In the genomic region with DNA sequence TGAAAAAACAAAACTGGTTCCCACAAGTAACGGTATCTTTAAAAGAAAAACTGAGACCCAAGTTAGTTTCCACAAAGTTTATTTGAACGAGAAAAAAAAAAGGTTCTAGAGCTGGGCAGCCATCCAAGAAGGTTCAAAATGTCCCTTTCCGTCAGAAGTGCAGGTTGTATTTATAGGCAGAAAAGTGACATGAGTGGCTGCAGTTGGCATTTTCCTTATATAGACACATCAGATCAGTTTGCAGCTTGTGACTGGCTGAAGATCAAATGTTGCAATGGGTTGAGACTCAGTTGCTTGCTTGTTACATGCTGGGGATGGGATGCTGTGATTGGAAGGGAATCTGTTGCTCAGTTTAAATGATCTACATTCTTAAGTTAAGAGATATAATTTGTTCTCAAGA, we compare ENCODE assay signal across 19 mouse cellular contexts.
A peak's percentile ranks its signal among the peaks of the same experiment; 100 is the strongest.
DNase-seq lines count a peak whose midpoint lies in the region; ATAC-seq and TF ChIP-seq lines count a peak whose summit lies in the region.
"Had no signal": no experiment of that assay in that cellular context is flagged by ENCODE, and none has a peak within 500 bp of the region (broad histone marks: within the 10 kb centered on the region; RNA-seq: fewer than 3 reads in every experiment).

No protein-coding gene starts in this region.

- 37% methylated on average over 3 of the region's 3 CpGs for WGBS in heart, embryonic 11.5 days (ENCODE audit: insufficient replicate concordance)
- WGBS in kidney, postnatal 0 days: 12% methylated on average over 3 of the region's 3 CpGs
- 9% methylated on average over 3 of the region's 3 CpGs for WGBS in kidney, embryonic 16.5 days
- 22% methylated on average over 3 of the region's 3 CpGs for WGBS in stomach, embryonic 15.5 days
- 15% methylated on average over 3 of the region's 3 CpGs for WGBS in stomach, postnatal 0 days

- no peak for DNase-seq in heart, adult 9 months (ENCODE audit: low spot score in 2 of 2)
- DNase-seq in kidney, postnatal 0 days (ENCODE audit: low spot score): peak; percentile 53
- DNase-seq in stomach, postnatal 0 days (ENCODE audit: low spot score): no peak
- no peak for DNase-seq in thymus, postnatal 14 days
- DNase-seq in embryo, embryonic 9.5 days (ENCODE audit: extremely low spot score): no peak
- DNase-seq: cerebellum, adult 2 months; cerebellum, postnatal 36 days; gastrocnemius, postnatal 25 days; heart, postnatal 10 days; retina, postnatal 1 day had no signal

- no peak overlapping the region for H3K4me3 ChIP-seq in heart, embryonic 11.5 days (ENCODE audit: low read depth, low read length)
- H3K4me3 ChIP-seq in kidney, postnatal 0 days (replicated peaks; ENCODE audit: low read depth, low read length): no peak overlapping the region
- no peak overlapping the region for H3K4me3 ChIP-seq in kidney, embryonic 16.5 days (ENCODE audit: low read length)
- H3K4me3 ChIP-seq in stomach, embryonic 15.5 days (replicated peaks): no peak overlapping the region
- H3K4me3 ChIP-seq in stomach, postnatal 0 days (ENCODE audit: low read depth, low read length): no peak overlapping the region
- H3K4me3 ChIP-seq: erythroblast, embryonic 14.5 days; limb, embryonic 12.5 days had no signal

- no peak overlapping the region for H3K4me2 ChIP-seq in heart, embryonic 11.5 days
- no peak overlapping the region for H3K4me2 ChIP-seq in kidney, postnatal 0 days (ENCODE audit: low read length)
- H3K4me2 ChIP-seq in kidney, embryonic 16.5 days (replicated peaks; ENCODE audit: low read depth, low read length): no peak overlapping the region
- no peak overlapping the region for H3K4me2 ChIP-seq in stomach, embryonic 15.5 days
- H3K4me2 ChIP-seq in stomach, postnatal 0 days (replicated peaks; ENCODE audit: low read depth): no peak overlapping the region
- H3K4me2 ChIP-seq: hindbrain, embryonic 14.5 days; limb, embryonic 12.5 days; midbrain, embryonic 11.5 days had no signal

- no peaks in the 10 kb centered on the region for H3K4me1 ChIP-seq in heart, embryonic 11.5 days (ENCODE audit: control insufficient read depth, insufficient read depth, low read length)
- H3K4me1 ChIP-seq in kidney, postnatal 0 days (replicated peaks; ENCODE audit: insufficient read depth, low read length): no peaks in the 10 kb centered on the region
- H3K4me1 ChIP-seq in kidney, embryonic 16.5 days (ENCODE audit: insufficient read depth, low read length): peaks cover 4% of the 10 kb centered on the region; the same call in 1 of the 2 replicates
- H3K4me1 ChIP-seq in stomach, embryonic 15.5 days: 0 out of 2 replicates have a peak, but pooled peaks cover 4% of the 10 kb centered on the region
- no peaks in the 10 kb centered on the region for H3K4me1 ChIP-seq in stomach, postnatal 0 days (replicated peaks; ENCODE audit: control insufficient read depth, insufficient read depth)
- H3K4me1 ChIP-seq: limb, embryonic 12.5 days had no signal

- TF ChIP-seq EP300 in stomach, postnatal 0 days (optimal IDR thresholded peaks at IDR 0.05): no peak

- TF ChIP-seq CTCF in kidney, postnatal 0 days (IDR thresholded peaks at IDR 0.05; ENCODE audit: low read depth): no peak
- no peak for TF ChIP-seq CTCF in stomach, postnatal 0 days (IDR thresholded peaks at IDR 0.05; ENCODE audit: low read depth)

- H3K9me3 ChIP-seq in heart, embryonic 11.5 days (replicated peaks; ENCODE audit: control insufficient read depth, low read length): no peaks in the 10 kb centered on the region
- no peaks in the 10 kb centered on the region for H3K9me3 ChIP-seq in kidney, postnatal 0 days (replicated peaks; ENCODE audit: low read length)
- H3K9me3 ChIP-seq in kidney, embryonic 16.5 days (ENCODE audit: low read length): no peaks in the 10 kb centered on the region
- no peaks in the 10 kb centered on the region for H3K9me3 ChIP-seq in stomach, embryonic 15.5 days
- H3K9me3 ChIP-seq in stomach, postnatal 0 days (ENCODE audit: control insufficient read depth, low read length): no peaks in the 10 kb centered on the region
- H3K9me3 ChIP-seq: limb, embryonic 12.5 days had no signal

- no peaks in the 10 kb centered on the region for H3K27me3 ChIP-seq in heart, embryonic 11.5 days (ENCODE audit: control insufficient read depth, insufficient read depth, low read length)
- H3K27me3 ChIP-seq in kidney, postnatal 0 days (ENCODE audit: insufficient read depth, low read length): no peaks in the 10 kb centered on the region
- no peaks in the 10 kb centered on the region for H3K27me3 ChIP-seq in kidney, embryonic 16.5 days (ENCODE audit: insufficient read depth, low read length)
- H3K27me3 ChIP-seq in stomach, embryonic 15.5 days (replicated peaks): no peaks in the 10 kb centered on the region
- H3K27me3 ChIP-seq in stomach, postnatal 0 days (ENCODE audit: control insufficient read depth, insufficient read depth, low read length): no peaks in the 10 kb centered on the region
- H3K27me3 ChIP-seq: limb, embryonic 12.5 days had no signal

- no peak overlapping the region for H3K9ac ChIP-seq in heart, embryonic 11.5 days (ENCODE audit: low read depth, low read length)
- no peak overlapping the region for H3K9ac ChIP-seq in kidney, postnatal 0 days (ENCODE audit: low read depth, low read length)
- H3K9ac ChIP-seq in kidney, embryonic 16.5 days (replicated peaks; ENCODE audit: low read length): no peak overlapping the region
- H3K9ac ChIP-seq in stomach, embryonic 15.5 days: no peak overlapping the region
- H3K9ac ChIP-seq in stomach, postnatal 0 days (ENCODE audit: low read length): no peak overlapping the region
- H3K9ac ChIP-seq: hindbrain, embryonic 14.5 days; limb, embryonic 12.5 days; liver, embryonic 14.5 days had no signal

- no peak for ATAC-seq in heart, embryonic 11.5 days (replicated peaks; ENCODE audit: insufficient number of reproducible peaks, low FRiP score, low TSS enrichment)
- no peak for ATAC-seq in kidney, postnatal 0 days (replicated peaks; ENCODE audit: low FRiP score, low read depth)
- ATAC-seq in kidney, embryonic 16.5 days (ENCODE audit: low FRiP score, low TSS enrichment): no peak; the same call in 1 of the 2 replicates
- ATAC-seq in stomach, embryonic 15.5 days (ENCODE audit: insufficient read depth, low FRiP score, low read depth): no peak
- no peak for ATAC-seq in stomach, postnatal 0 days (ENCODE audit: low FRiP score, low TSS enrichment)
- ATAC-seq: forebrain, embryonic 14.5 days had no signal

- H3K27ac ChIP-seq in heart, embryonic 11.5 days (ENCODE audit: low read depth, low read length): 0 out of 2 replicates have a peak overlapping the region, but pooled peaks have one; percentile 35
- H3K27ac ChIP-seq in kidney, postnatal 0 days: no peak overlapping the region
- no peak overlapping the region; the same call in 1 of the 2 replicates for H3K27ac ChIP-seq in kidney, embryonic 16.5 days (ENCODE audit: low read length)
- 0 out of 2 replicates have a peak overlapping the region, but pooled peaks have one; percentile 51 for H3K27ac ChIP-seq in stomach, embryonic 15.5 days
- no peak overlapping the region for H3K27ac ChIP-seq in stomach, postnatal 0 days (replicated peaks)
- H3K27ac ChIP-seq: hindbrain, embryonic 14.5 days; limb, embryonic 12.5 days; liver, embryonic 14.5 days had no signal

- H3K36me3 ChIP-seq in heart, embryonic 11.5 days (ENCODE audit: control insufficient read depth, insufficient read depth, low read length): no peaks in the 10 kb centered on the region
- no peaks in the 10 kb centered on the region for H3K36me3 ChIP-seq in kidney, postnatal 0 days (ENCODE audit: insufficient read depth, low read length)
- H3K36me3 ChIP-seq in kidney, embryonic 16.5 days (ENCODE audit: insufficient read depth, low read length): no peaks in the 10 kb centered on the region
- H3K36me3 ChIP-seq in stomach, embryonic 15.5 days: no peaks in the 10 kb centered on the region
- H3K36me3 ChIP-seq in stomach, postnatal 0 days (ENCODE audit: control insufficient read depth, insufficient read depth, low read length): no peaks in the 10 kb centered on the region
- H3K36me3 ChIP-seq: limb, embryonic 12.5 days had no signal

Comparison
In these comparisons a context has a peak if more than half of its experiments do, and no peak if none do; other contexts are left out.
1. H3K27ac ChIP-seq: peak in heart, embryonic 11.5 days (single experiment) and stomach, embryonic 15.5 days (single experiment); none in kidney, postnatal 0 days (single experiment), kidney, embryonic 16.5 days (single experiment) and stomach, postnatal 0 days (single experiment).